Mouse (Mus musculus) layer of hippocampus, adult 9-11 months (tissue): Measurements from ENCODE around the gene Hectd2.
A peak's percentile ranks its signal among the peaks of the same experiment; 100 is the strongest.

Experiments
- DNase-seq: peaks from one replicate; pipeline ENCODE4 v3.0.0; 2022

The Hectd2 gene

DNA sequence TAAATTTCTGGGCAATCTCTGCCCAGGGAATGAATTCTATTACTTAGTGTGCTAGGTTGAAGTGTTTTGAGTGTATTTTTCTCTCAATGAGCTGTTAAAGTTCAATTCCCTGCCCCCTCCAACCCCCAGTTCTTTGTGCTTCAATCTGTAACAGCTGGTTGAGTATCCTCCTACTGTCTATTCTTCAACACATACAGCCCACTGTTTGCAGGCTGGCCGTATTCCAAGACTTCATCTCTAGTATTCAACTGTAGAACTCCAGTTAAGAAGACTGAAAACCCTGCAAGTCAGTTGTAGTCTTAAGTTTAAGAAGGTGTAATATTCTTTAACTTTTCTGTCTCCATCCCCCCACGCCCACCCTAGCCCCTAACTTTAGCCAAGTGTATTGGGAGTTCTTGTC, 10.0 kb downstream of the Hectd2 start:
- peak; percentile 62 for DNase-seq

DNA sequence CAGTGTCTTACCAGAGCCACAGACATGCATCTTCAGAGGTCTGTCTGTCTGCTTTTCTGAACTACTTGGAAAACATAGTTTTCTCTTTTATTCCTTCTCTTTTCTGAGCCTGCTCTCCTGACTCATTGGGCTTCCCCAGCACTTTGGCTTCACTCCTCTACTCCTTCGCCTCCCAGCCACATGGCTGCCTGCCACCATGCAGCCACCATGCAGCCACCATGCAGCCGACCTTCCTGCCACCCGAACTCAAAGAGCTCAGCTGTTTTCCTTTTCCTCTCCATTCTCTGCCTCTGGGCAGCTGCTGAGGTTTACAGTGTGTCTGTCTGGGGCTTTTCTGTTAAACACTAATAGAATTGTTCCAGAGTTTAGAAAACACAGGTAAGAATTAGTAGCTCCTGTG, 19.5 kb downstream of the Hectd2 start:
- DNase-seq: peak; percentile 16

- no peak for DNase-seq
Measured at GRCm38 (mm10) chr19:36575159-36575558, 20.7 kb downstream of the Hectd2 start.

- DNase-seq: no peak
Measured at GRCm38 (mm10) chr19:36580874-36581273, 26.4 kb downstream of the Hectd2 start.

DNA sequence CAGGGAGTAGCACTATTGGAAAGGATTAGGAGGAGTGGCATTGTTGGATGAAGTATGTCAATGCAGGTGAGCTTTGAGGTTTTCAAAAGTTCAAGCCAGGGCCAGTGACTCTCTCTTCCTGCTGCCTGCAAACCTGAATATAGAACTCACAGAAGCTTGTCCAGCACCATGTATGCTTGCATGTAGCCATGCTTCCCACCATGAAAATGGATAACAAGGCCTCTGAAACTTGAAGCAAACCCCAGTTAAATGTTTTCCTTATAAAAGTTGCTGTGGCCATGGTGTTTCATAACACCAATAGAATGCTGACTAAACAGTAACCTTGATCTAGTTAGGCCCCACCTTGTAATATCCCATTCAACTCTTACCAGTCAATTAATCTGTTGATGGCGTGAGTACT, 27.7 kb downstream of the Hectd2 start:
- no peak for DNase-seq

DNA sequence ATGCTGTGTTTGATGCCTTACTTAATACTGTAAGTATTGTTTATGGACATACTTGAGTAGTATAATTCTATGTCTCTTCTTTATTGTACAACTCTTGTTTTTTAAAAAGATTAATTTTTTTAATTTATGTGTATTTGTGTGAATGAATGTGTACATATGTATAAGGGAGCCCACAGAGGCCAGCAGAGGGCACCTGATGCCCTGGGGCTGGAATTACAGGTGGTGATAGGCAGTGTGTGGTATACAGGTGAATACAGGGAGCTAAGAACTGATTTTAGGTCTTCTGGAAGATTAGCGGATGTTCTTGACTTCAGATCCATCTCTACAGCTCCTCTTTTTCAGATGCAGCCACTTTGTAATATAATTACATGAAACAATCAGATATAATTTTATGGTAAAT, 31.1 kb downstream of the Hectd2 start:
- DNase-seq: no peak

GRCm38 (mm10) chr19:36594409-36594808, 40.0 kb downstream of the Hectd2 start:
- no peak for DNase-seq

GRCm38 (mm10) chr19:36601869-36602268, 47.4 kb downstream of the Hectd2 start:
- DNase-seq: no peak

DNA sequence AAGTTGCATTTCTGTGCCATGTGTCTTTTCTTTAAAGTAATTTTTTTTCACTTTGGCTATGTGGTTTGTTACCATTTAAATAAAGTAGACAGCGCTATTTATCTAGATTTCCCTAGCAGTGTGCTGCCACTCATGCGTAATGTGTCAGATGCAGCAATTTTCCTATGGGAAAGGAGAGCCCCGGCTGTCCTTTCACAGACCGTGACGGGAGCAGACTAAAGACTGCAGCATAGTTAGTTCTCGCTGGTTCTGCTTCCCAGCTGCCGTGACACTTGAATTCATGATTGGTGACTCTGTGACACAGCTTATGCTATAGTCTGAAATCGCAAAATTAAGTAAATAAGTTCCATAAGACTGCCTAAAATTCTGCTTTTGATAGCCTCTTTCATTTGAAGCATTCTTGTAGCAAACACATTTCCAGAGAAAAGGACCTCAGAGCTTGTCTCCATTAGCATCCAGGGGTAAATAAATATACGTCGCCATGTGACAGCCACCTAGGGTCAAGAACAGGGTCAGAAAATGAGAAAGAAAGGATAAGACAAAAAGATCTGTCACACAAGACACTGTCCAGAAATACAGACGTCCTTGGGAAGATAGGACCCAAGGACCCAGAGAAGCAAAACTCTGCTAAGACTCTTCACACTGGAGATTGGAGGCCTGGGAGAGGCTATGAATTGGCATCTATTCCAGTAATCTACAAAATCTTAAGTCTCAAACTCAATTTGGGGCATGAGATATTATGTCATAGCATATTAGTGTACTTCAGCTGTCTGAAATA, 48.3 kb downstream of the Hectd2 start:
- no peak for DNase-seq

- no peak for DNase-seq
Measured at GRCm38 (mm10) chr19:36606270-36606669, 51.8 kb downstream of the Hectd2 start.

GRCm38 (mm10) chr19:36609229-36609628, 54.8 kb downstream of the Hectd2 start:
- DNase-seq: peak; percentile 20

- DNase-seq: no peak
Measured at GRCm38 (mm10) chr19:36610309-36610708, 55.9 kb downstream of the Hectd2 start.

- no peak for DNase-seq
Measured at GRCm38 (mm10) chr19:36625906-36626305, 71.5 kb downstream of the Hectd2 start.

GRCm38 (mm10) chr19:36626881-36627280, 72.4 kb downstream of the Hectd2 start:
- DNase-seq: no peak

- DNase-seq: no peak
Measured at GRCm38 (mm10) chr19:36629394-36629910, 75.0 kb downstream of the Hectd2 start.

- no peak for DNase-seq
Measured at GRCm38 (mm10) chr19:36630361-36630760, 75.9 kb downstream of the Hectd2 start.

DNA sequence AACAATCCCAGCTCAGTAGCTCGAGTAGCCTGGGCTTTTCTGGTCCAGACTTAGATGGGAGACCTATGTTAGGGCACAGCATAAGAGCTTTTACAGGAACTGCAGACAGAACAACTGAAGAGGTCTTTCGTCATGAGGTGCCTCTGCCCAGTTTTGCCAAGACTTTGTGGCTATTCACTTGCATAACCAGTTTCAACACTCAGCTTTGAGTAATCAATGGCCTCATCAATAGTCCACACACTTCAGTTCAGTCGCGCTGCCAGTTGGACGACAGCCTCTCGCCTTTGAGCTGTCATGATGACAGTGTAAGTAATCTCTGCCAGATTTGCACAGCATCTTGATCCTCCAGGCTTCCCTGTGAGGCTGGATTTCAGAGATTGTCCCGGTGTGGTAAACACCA, 80.3 kb downstream of the Hectd2 start:
- no peak for DNase-seq

- DNase-seq: no peak
Measured at GRCm38 (mm10) chr19:36637223-36637622, 82.8 kb downstream of the Hectd2 start.

DNA sequence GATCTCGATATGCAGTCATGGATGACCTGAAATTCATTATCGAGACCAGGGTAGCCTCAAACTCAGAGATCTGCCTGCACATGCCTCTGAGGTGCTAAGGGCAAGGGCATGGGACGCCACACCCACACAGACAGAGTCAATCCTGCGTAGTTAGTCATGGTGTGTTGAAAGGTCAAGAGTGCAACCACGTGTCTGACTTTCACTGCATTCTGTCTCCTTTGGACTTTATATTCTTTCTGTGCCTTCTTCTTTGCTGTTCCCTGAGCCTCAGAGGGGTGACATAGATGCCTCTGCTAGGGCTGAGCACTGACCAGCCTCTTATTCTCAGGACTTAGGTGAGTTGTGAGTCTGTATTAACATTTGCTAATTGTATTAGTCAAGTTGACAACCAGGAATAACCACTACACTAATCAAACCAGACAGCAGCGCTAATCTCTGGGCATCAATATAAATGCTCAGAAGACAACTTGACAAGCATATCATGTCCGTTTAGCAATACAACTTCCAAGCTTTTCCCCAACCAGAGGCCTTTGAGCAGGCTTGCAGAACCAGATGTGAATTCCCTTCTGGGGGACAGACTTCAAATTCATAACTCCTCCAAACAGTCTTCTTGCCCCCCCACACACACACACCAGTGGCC, 83.6 kb downstream of the Hectd2 start:
- no peak for DNase-seq

DNA sequence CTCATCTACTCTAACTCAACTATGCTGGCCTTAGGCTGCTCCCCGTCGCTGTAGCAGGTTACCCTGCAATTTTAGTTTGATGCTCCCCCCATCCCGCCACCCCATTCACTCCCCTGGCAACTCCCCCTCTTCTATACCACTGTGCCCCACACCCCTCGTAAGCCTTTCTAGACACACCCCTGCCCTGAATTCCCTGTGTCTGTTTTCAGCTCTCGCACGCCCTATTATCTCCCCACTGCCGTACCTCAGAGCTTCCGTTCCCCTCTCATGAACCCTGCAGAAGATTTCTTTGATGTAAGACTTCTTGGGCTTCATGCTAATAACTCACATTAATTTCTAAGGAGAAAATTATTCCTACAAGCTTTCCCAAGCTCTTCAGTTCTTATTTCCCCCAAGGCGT, 84.6 kb downstream of the Hectd2 start:
- DNase-seq: no peak

DNA sequence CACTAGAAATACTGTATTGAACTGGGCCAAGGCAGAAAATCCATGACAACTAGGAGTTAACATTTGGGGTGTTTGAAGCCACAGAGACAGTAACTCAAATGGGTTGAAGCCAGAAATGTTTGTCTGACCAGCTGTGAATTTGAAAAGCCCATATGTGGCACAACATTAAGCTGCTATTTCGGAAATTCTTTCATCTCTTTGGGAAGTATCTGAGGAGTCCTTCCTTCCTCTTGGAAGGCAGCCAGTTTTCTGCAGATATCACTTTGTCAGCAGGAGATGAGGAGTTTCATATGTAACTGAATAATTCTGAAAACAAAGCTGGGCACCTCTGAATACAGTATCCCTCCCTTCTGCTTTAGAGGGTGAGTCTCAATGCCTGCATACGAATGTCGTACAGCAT, 86.7 kb downstream of the Hectd2 start:
- peak; percentile 74 for DNase-seq

- DNase-seq: no peak
Measured at GRCm38 (mm10) chr19:36645308-36645889, 91.0 kb downstream of the Hectd2 start.

GRCm38 (mm10) chr19:36646132-36646828, 91.8 kb downstream of the Hectd2 start:
- no peak for DNase-seq
